ENCODE assay signal across 11 mouse cellular contexts in genomic region chr10:93306367-93306766, GRCm38 (mm10). TPM values are rescaled to one million over a fixed set of nuclear protein-coding genes. Genes with fewer than 3 reads are reported as not detected.
A peak's percentile ranks its signal among the peaks of the same experiment; 100 is the strongest.
DNase-seq lines count a peak whose midpoint lies in the region; ATAC-seq and TF ChIP-seq lines count a peak whose summit lies in the region.
"Had no signal": no experiment of that assay in that cellular context is flagged by ENCODE, and none has a peak within 500 bp of the region (broad histone marks: within the 10 kb centered on the region; RNA-seq: fewer than 3 reads in every experiment).

No protein-coding gene starts in this region.

- no peak for TF ChIP-seq EP300 in heart, postnatal 0 days (IDR thresholded peaks at IDR 0.05; ENCODE audit: low read depth)

- peak overlapping the region; percentile 41 for H3K27ac ChIP-seq in heart, postnatal 0 days (ENCODE audit: low read depth)
- no peak overlapping the region for H3K27ac ChIP-seq in lung, embryonic 15.5 days
- H3K27ac ChIP-seq in brown adipose tissue, adult 24 weeks (replicated peaks; ENCODE audit: low read depth, low read length): peak overlapping the region; percentile 90
- H3K27ac ChIP-seq: stomach, embryonic 15.5 days had no signal

- peak overlapping the region; percentile 5; the same call in 1 of the 2 replicates for H3K4me3 ChIP-seq in heart, postnatal 0 days (ENCODE audit: low read depth, low read length)
- 0 out of 2 replicates have a peak overlapping the region, but pooled peaks have one; percentile 6 for H3K4me3 ChIP-seq in lung, embryonic 15.5 days
- peak overlapping the region; percentile 31 for H3K4me3 ChIP-seq in brown adipose tissue, adult 24 weeks (ENCODE audit: insufficient read depth, low read depth, low read length)
- H3K4me3 ChIP-seq in myocyte: peak overlapping the region; percentile 1
- H3K4me3 ChIP-seq: erythroblast, embryonic 14.5 days; megakaryocyte, embryonic 14.5 days; stomach, embryonic 15.5 days had no signal

- no peak for TF ChIP-seq POLR2A in myocyte (IDR thresholded peaks at IDR 0.05; ENCODE audit: insufficient read length, low read depth)

- WGBS in heart, postnatal 0 days: 64% methylated on average over 11 of the region's 11 CpGs
- WGBS in lung, embryonic 15.5 days: 51% methylated on average over 11 of the region's 11 CpGs

- no peaks in the 10 kb centered on the region for H3K36me3 ChIP-seq in heart, postnatal 0 days (replicated peaks; ENCODE audit: control insufficient read depth, insufficient read depth, low read length)
- no peaks in the 10 kb centered on the region for H3K36me3 ChIP-seq in lung, embryonic 15.5 days
- H3K36me3 ChIP-seq in myocyte (ENCODE audit: control insufficient read depth, insufficient read depth): no peaks in the 10 kb centered on the region
- H3K36me3 ChIP-seq: stomach, embryonic 15.5 days had no signal

- H3K4me2 ChIP-seq in heart, postnatal 0 days (ENCODE audit: low read depth, low read length): peak overlapping the region; percentile 91
- H3K4me2 ChIP-seq in lung, embryonic 15.5 days: peak overlapping the region; percentile 87
- peak overlapping the region; percentile 78 for H3K4me2 ChIP-seq in myocyte (ENCODE audit: low read depth)
- H3K4me2 ChIP-seq: stomach, embryonic 15.5 days had no signal

- H3K27me3 ChIP-seq in heart, postnatal 0 days (ENCODE audit: control insufficient read depth, insufficient read depth, low read length): no peaks in the 10 kb centered on the region
- H3K27me3 ChIP-seq in lung, embryonic 15.5 days: no peaks in the 10 kb centered on the region
- H3K27me3 ChIP-seq in myocyte (ENCODE audit: control insufficient read depth, insufficient read depth, insufficient read length): no peaks in the 10 kb centered on the region
- H3K27me3 ChIP-seq: stomach, embryonic 15.5 days had no signal

- no peak overlapping the region for H3ac ChIP-seq in myocyte (ENCODE audit: control insufficient read depth, insufficient read length)

- DNase-seq in heart, postnatal 0 days (ENCODE audit: low spot score): no peak
- DNase-seq in heart, adult 11 months: no peak
- DNase-seq in lung, postnatal 4 days: no peak
- DNase-seq in right cerebral cortex, adult 2 months (ENCODE audit: low spot score in 2 of 2): no peak
- DNase-seq: cerebellum, postnatal 25 days had no signal

- no peaks in the 10 kb centered on the region for H3K9me3 ChIP-seq in heart, postnatal 0 days (replicated peaks; ENCODE audit: control insufficient read depth, low read length)
- no peaks in the 10 kb centered on the region for H3K9me3 ChIP-seq in lung, embryonic 15.5 days
- H3K9me3 ChIP-seq: megakaryocyte, embryonic 14.5 days; stomach, embryonic 15.5 days had no signal

- H3K4me1 ChIP-seq in heart, postnatal 0 days (ENCODE audit: control insufficient read depth, insufficient read depth): no peaks in the 10 kb centered on the region
- H3K4me1 ChIP-seq in lung, embryonic 15.5 days: peaks cover 12% of the 10 kb centered on the region; the same call in 1 of the 2 replicates
- H3K4me1 ChIP-seq in brown adipose tissue, adult 24 weeks (ENCODE audit: control insufficient read depth, insufficient read depth, insufficient read length, low read length): peaks cover 5% of the 10 kb centered on the region
- H3K4me1 ChIP-seq: stomach, embryonic 15.5 days had no signal

- ATAC-seq in heart, postnatal 0 days (ENCODE audit: insufficient read depth, low read depth): no peak
- ATAC-seq in lung, embryonic 15.5 days (ENCODE audit: borderline replicate concordance, extremely low read depth, low FRiP score, low TSS enrichment): no peak

- H3K79me2 ChIP-seq in myocyte (ENCODE audit: control insufficient read depth, insufficient read depth): peaks cover 80% of the 10 kb centered on the region

- H3K9ac ChIP-seq in heart, postnatal 0 days (replicated peaks; ENCODE audit: low read depth, low read length): no peak overlapping the region
- H3K9ac ChIP-seq in lung, embryonic 15.5 days: peak overlapping the region; percentile 11; the same call in 1 of the 2 replicates
- H3K9ac ChIP-seq: stomach, embryonic 15.5 days had no signal

- no peak for TF ChIP-seq CTCF in heart, postnatal 0 days (IDR thresholded peaks at IDR 0.05; ENCODE audit: low read depth)

TF ChIP-seq in myocyte, 11 proteins besides CTCF, POLR2A, EP300 and RAD21:
- TF ChIP-seq SRF (IDR thresholded peaks at IDR 0.05; ENCODE audit: control insufficient read depth, insufficient read length, low read depth) (no peak), MAX (IDR thresholded peaks at IDR 0.05; ENCODE audit: low read depth) (no peak), CEBPB (IDR thresholded peaks at IDR 0.05; ENCODE audit: insufficient read depth, poor library complexity, severe bottlenecking) (no peak), MYOG (IDR thresholded peaks at IDR 0.05; ENCODE audit: control insufficient read depth in 1 of 3, insufficient read depth in 1 of 3, insufficient read length in 2 of 3, low read depth in 2 of 3) (no peak), TCF3 (IDR thresholded peaks at IDR 0.05; ENCODE audit: insufficient read length, low read depth) (no peak), MYOD1 (IDR thresholded peaks at IDR 0.05; ENCODE audit: control insufficient read depth in 1 of 3, insufficient read length in 2 of 3, low read depth in 2 of 3) (no peak), TCF12 (IDR thresholded peaks at IDR 0.05; ENCODE audit: insufficient read depth, poor library complexity, severe bottlenecking) (no peak), E2F4 (IDR thresholded peaks at IDR 0.05; ENCODE audit: insufficient read depth) (no peak)

RNA-seq across cellular contexts. Expression of gene Elk3, which starts 4.6 kb away (rescaled TPM):
- 45.0 and 47.3 TPM in 2 replicates for total RNA-seq in heart, postnatal 0 days (2014; rRNA removed; ENCODE audit: low replicate concordance)
- polyA plus RNA-seq in heart, postnatal 0 days (2015; fragmentation: Nextera tagmentation; extraction: Ambion mirVana): 31.0 and 34.4 TPM in 2 replicates
- 51.9 and 52.3 TPM in 2 replicates for polyA plus RNA-seq in lung, embryonic 15.5 days (2015; fragmentation: Nextera tagmentation; extraction: Ambion mirVana)
- 8.0 and 14.4 TPM in 2 replicates for polyA plus RNA-seq in brown adipose tissue, adult 24 weeks (2012; ENCODE audit: insufficient read depth, insufficient read length, missing spikeins)
- 28.4 TPM for polyA plus RNA-seq in myocyte (2012; fragmentation: generic; extraction: Trizol)
